Mouse (Mus musculus): ENCODE results near the gene Atp1b3. TPM values are rescaled to one million over a fixed set of nuclear protein-coding genes. Genes with fewer than 3 reads are reported as not detected.

Atp1b3 gene
- total RNA-seq, 2 experiments from 2014 or later, result 43.7 to 49.2 TPM

- no peak for DNase-seq
- intact Hi-C loops (cut with DNase I; ENCODE audit: low total_unique reads), result no loop called here
These were observed 64.8 kb downstream of the Atp1b3 start for GRCm38 (mm10) chr9:96299324-96300008.

- no peak for DNase-seq
- intact Hi-C loops (cut with DNase I; ENCODE audit: low total_unique reads), result no loop called here
These were observed 72.1 kb downstream of the Atp1b3 start for GRCm38 (mm10) chr9:96292144-96292543.

- intact Hi-C loops (cut with DNase I; ENCODE audit: low total_unique reads), result no loop called here
- no peak for DNase-seq
These were observed 79.3 kb downstream of the Atp1b3 start for GRCm38 (mm10) chr9:96284916-96285315.

Other genes with a start within 250 kb of the Atp1b3 start
- 1 to 10 TPM; 2.7 to 3.3 TPM for gene Gk5, start 245.1 kb downstream of the Atp1b3 start, total RNA-seq (2021)
- 10 to 100 TPM; 32.6 to 46.7 TPM for gene Tfdp2, start 168.2 kb downstream of the Atp1b3 start, total RNA-seq (2021)
- gene Rnf7, start 114.2 kb upstream of the Atp1b3 start, total RNA-seq (2021), result 10 to 100 TPM; 72.1 to 77.0 TPM
- gene Gm28729, start 160.8 kb upstream of the Atp1b3 start, total RNA-seq (2021), result under 1 TPM; 0.44 to 0.62 TPM

All from gastrocnemius, postnatal 14 days (tissue).